Mouse (Mus musculus) gastrocnemius, postnatal 36 days (tissue): Measurements from ENCODE around the gene Ccdc138. TPM values are rescaled to one million over a fixed set of nuclear protein-coding genes. Genes with fewer than 3 reads are reported as not detected.

Experiments used
- DNase-seq, 2 experiments: peaks; one replicate each; pipeline ENCODE4 v3.0.0; 2022
- intact Hi-C: fragments of 180-260 bp; cut with DNase I; formaldehyde crosslinking; loops from one replicate; pipeline ENCODE4 v1.15.1; 2025
- total RNA-seq, 2 experiments: library from RNA; stranded (reverse); gene quantifications; 2 replicates each; pipeline ENCODE4 v1.2.3; 2021

Ccdc138 gene
- total RNA-seq, 2 experiments from 2014 or later = 0.37 to 0.41 TPM

- intact Hi-C loops = loop anchor here (1.0 to 5.0 kb wide), 2 partner anchors 61 to 112 kb away; no protein-coding TSS in a partner anchor
- DNase-seq = no peak
Measured at GRCm38 (mm10) chr10:58559901-58560300, 62.2 kb downstream of the Ccdc138 start.

- intact Hi-C loops = loop anchor here (1.0 to 5.0 kb wide), 2 partner anchors 61 to 112 kb away; no protein-coding TSS in a partner anchor
- DNase-seq = no peak
Measured at GRCm38 (mm10) chr10:58560521-58560920, 62.8 kb downstream of the Ccdc138 start.

- intact Hi-C loops = no loop called here
- no peak for DNase-seq
Measured at GRCm38 (mm10) chr10:58585427-58586223, 87.9 kb downstream of the Ccdc138 start.

GRCm38 (mm10) chr10:58594486-58594885 is 96.7 kb downstream of the Ccdc138 start:
- no peak for DNase-seq
- intact Hi-C loops = no loop called here

GRCm38 (mm10) chr10:58595197-58595596 is 97.4 kb downstream of the Ccdc138 start:
- intact Hi-C loops = no loop called here
- DNase-seq = no peak

GRCm38 (mm10) chr10:58595821-58596220 is 98.1 kb downstream of the Ccdc138 start:
- intact Hi-C loops = no loop called here

GRCm38 (mm10) chr10:58600151-58600550 is 102.4 kb downstream of the Ccdc138 start:
- intact Hi-C loops = no loop called here
- no peak for DNase-seq

More at GRCm38 (mm10) chr10:58595821-58596220, 98.1 kb downstream of the Ccdc138 start:
- no peak for DNase-seq

GRCm38 (mm10) chr10:58600983-58601382 is 103.2 kb downstream of the Ccdc138 start:
- intact Hi-C loops = no loop called here
- DNase-seq = no peak

- DNase-seq = peak; percentile 31 to 38
- intact Hi-C loops = no loop called here
Measured at GRCm38 (mm10) chr10:58601431-58601901, 103.7 kb downstream of the Ccdc138 start.

- intact Hi-C loops = no loop called here
- DNase-seq = no peak
Measured at GRCm38 (mm10) chr10:58601946-58602345, 104.2 kb downstream of the Ccdc138 start.

- DNase-seq = peak; percentile 41 to 71
- intact Hi-C loops = no loop called here
Measured at GRCm38 (mm10) chr10:58604779-58605178, 107.0 kb downstream of the Ccdc138 start.

GRCm38 (mm10) chr10:58606356-58606755 is 108.6 kb downstream of the Ccdc138 start:
- intact Hi-C loops = no loop called here
- no peak for DNase-seq

- DNase-seq = no peak
- intact Hi-C loops = no loop called here
Measured at GRCm38 (mm10) chr10:58608858-58609257, 111.1 kb downstream of the Ccdc138 start.

- no peak for DNase-seq
- intact Hi-C loops = no loop called here
Measured at GRCm38 (mm10) chr10:58610484-58611261, 112.9 kb downstream of the Ccdc138 start.

GRCm38 (mm10) chr10:58614601-58615000 is 116.9 kb downstream of the Ccdc138 start:
- intact Hi-C loops = no loop called here
- no peak for DNase-seq

GRCm38 (mm10) chr10:58616565-58616964 is 118.8 kb downstream of the Ccdc138 start:
- no peak for DNase-seq
- intact Hi-C loops = no loop called here

- no peak for DNase-seq
- intact Hi-C loops = no loop called here
Measured at GRCm38 (mm10) chr10:58618501-58619216, 120.9 kb downstream of the Ccdc138 start.

GRCm38 (mm10) chr10:58619266-58619665 is 121.5 kb downstream of the Ccdc138 start:
- intact Hi-C loops = no loop called here
- no peak for DNase-seq

- no peak for DNase-seq
- intact Hi-C loops = no loop called here
Measured at GRCm38 (mm10) chr10:58624848-58625711, 127.3 kb downstream of the Ccdc138 start.
